Mouse (Mus musculus) liver, adult 2 months (tissue): ENCODE measurements at regions not wholly inside any gene's neighbourhood (a gene's known extent, or its start where the extent isn't known, plus 50 kb on each side); places are given as distances from the start of the nearest gene placed in this dataset.
A peak's percentile ranks its signal among the peaks of the same experiment; 100 is the strongest.

ENCODE experiments used
- DNase-seq: peaks from one replicate; pipeline ENCODE4 v3.0.0-alpha.2; 2011; ENCODE audit warnings: low read depth, low spot score; ENCODE audit errors: extremely low read depth
- H3K27ac ChIP-seq: fragments of 200-500 bp; replicated peaks from 2 replicates; pipeline ENCODE4 v1.5.1; 2012; ENCODE audit warnings: low read depth, mild to moderate bottlenecking, control low read depth, inconsistent platforms, low read length; ENCODE audit not compliant: insufficient read depth
- H3K27me3 ChIP-seq: fragments of 200-500 bp; 2 replicates; pipeline ENCODE4 v1.6.1; 2012; ENCODE audit warnings: mild to moderate bottlenecking, moderate library complexity, low read length, inconsistent platforms; ENCODE audit not compliant: control insufficient read depth, insufficient read depth
- H3K36me3 ChIP-seq: fragments of 200-500 bp; 2 replicates; pipeline ENCODE4 v1.6.1; 2012; ENCODE audit warnings: low read length, inconsistent platforms; ENCODE audit not compliant: control insufficient read depth, insufficient read depth
- H3K4me1 ChIP-seq: fragments of 200-500 bp; 2 replicates; pipeline ENCODE4 v1.6.1; 2011; ENCODE audit warnings: low read length; ENCODE audit not compliant: control insufficient read depth, insufficient read depth
- H3K4me3 ChIP-seq: fragments of 200-500 bp; 2 replicates; pipeline ENCODE4 v1.5.1; 2011; ENCODE audit warnings: low read depth, mild to moderate bottlenecking, control low read depth, low read length, moderate library complexity; ENCODE audit not compliant: insufficient read depth
- H3K79me2 ChIP-seq: fragments of 200-500 bp; 2 replicates; pipeline ENCODE4 v1.6.1; 2012; ENCODE audit warnings: inconsistent platforms, mild to moderate bottlenecking, low read length, moderate library complexity; ENCODE audit not compliant: control insufficient read depth, insufficient read depth
- H3K9ac ChIP-seq: fragments of 200-500 bp; 2 replicates; pipeline ENCODE4 v1.6.1; 2012; ENCODE audit warnings: low read depth, mild to moderate bottlenecking, control low read depth, inconsistent platforms, low read length
- CTCF ChIP-seq: fragments of 200-500 bp; IDR thresholded peaks from 2 replicates; pipeline ENCODE4 v1.5.1; 2011; ENCODE audit warnings: low read depth, low read length, control low read depth
- POLR2A ChIP-seq: fragments of 200-500 bp; IDR thresholded peaks from 2 replicates; pipeline ENCODE4 v1.6.1; 2011; ENCODE audit warnings: low read length, control low read depth; ENCODE audit not compliant: insufficient read depth; ENCODE audit errors: extremely low read depth
- WGBS: fragments of 180-500 bp; shearing (Covaris S2); methylation state at CpG from one replicate; pipeline ENCODE4 v1.1.7; 2018; 5-methylcytosine and 5-hydroxymethylcytosine counted together

DNA sequence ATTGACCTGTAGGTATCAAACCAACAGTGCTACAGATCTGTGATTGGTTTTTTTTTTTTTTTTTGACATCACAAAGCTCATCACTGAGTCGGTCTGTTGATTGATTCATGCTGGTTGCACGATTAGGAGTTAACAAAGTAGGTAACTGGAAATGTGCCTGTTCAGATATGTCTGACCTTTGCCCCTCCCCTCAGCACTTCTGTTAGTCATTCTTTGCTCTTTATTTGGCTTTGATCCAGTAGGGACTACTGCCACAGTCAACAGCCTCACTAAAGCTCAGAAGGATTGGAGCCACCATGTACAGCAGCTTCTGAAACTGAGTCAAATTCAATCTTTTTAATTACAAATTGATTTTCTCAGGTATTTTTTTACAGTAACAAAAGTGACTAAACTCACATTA lies 870.7 kb upstream of the Lrfn5 start:
- TF ChIP-seq CTCF (no peak), POLR2A (no peak)
- DNase-seq: peak; percentile 87

DNA sequence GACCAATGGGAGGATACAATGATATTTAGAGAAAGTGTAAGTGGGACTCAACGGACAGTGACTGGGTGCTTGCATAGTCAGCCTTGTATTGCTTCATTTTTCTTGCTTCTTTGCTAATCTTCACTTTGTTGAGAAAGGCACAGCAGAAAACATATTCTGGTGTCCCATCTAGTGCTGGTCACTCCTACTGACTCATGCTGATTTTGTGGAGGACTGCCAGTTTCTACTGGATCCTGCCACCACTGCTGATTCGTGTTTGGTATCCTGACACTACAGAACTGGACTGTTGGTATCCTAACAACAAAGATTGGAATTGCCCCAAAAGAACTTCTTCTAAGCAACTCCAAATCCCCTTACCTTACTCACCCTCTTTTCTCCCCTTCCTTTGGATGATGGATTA lies 847.2 kb upstream of the Lrfn5 start:
- no peak overlapping the region for H3K4me3 ChIP-seq
- DNase-seq: no peak
- no peaks in the 10 kb centered on the region for H3K27me3 ChIP-seq
- no peaks in the 10 kb centered on the region for H3K36me3 ChIP-seq
- no peak for TF ChIP-seq CTCF
- TF ChIP-seq POLR2A: no peak
- no peak overlapping the region for H3K27ac ChIP-seq
- H3K4me1 ChIP-seq: no peaks in the 10 kb centered on the region
- H3K9ac ChIP-seq: no peak overlapping the region
- H3K79me2 ChIP-seq: no peaks in the 10 kb centered on the region
- 80% methylated on average over 2 of the region's 2 CpGs for WGBS

More for the DNA sequence above, 870.7 kb upstream of the Lrfn5 start:
- no peaks in the 10 kb centered on the region for H3K27me3 ChIP-seq
- H3K9ac ChIP-seq: no peak overlapping the region
- no peaks in the 10 kb centered on the region for H3K4me1 ChIP-seq
- whole genome bisulfite sequencing: 18% methylated on average over 2 of the region's 2 CpGs
- H3K27ac ChIP-seq: no peak overlapping the region
- no peaks in the 10 kb centered on the region for H3K79me2 ChIP-seq
- no peak overlapping the region for H3K4me3 ChIP-seq
- no peaks in the 10 kb centered on the region for H3K36me3 ChIP-seq

DNA sequence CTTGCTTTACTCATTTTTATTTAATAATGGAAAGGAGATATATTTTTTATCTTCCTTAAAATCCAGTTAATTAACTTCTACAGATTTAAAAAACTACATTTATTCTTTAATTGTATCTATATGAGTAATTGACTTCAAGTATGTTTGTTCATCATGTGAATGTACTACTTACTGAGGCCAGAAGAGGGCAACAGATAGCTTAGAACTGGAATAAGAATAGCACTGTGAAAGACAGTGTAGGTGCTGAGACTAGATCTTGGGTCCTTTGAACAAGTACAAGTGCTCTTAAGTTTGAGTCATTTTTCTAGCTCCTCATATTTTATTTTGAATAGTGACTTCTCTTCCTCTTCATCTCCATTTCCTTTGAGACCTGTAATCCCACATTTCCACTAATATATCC lies 838.9 kb upstream of the Lrfn5 start:
- H3K79me2 ChIP-seq: no peaks in the 10 kb centered on the region
- H3K4me1 ChIP-seq: no peaks in the 10 kb centered on the region
- no peak overlapping the region for H3K27ac ChIP-seq
- no peak overlapping the region for H3K9ac ChIP-seq
- no peak for TF ChIP-seq CTCF
- no peak for TF ChIP-seq POLR2A
- no peak for DNase-seq
- no peaks in the 10 kb centered on the region for H3K36me3 ChIP-seq
- no peak overlapping the region for H3K4me3 ChIP-seq
- no peaks in the 10 kb centered on the region for H3K27me3 ChIP-seq

DNA sequence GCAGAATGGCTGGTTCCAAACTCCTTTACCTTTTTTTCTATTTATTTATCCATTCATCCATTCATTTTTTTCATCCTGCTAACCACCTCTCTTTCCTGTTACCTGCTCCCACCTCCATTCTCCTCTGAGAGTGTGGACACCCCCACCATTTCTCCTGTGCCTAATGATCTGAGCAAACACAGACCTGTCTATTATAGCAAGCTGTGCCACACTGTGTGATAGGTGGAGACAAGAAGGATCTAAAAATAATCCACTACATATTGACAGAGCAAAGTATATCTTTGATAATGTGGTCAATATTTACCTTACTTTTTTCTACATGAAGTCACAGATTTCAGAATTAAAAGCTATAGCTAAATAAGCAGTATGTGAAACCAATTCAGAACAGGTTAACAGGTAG lies 805.6 kb upstream of the Lrfn5 start:
- H3K36me3 ChIP-seq: no peaks in the 10 kb centered on the region
- H3K4me1 ChIP-seq: no peaks in the 10 kb centered on the region
- no peak overlapping the region for H3K27ac ChIP-seq
- no peak overlapping the region for H3K4me3 ChIP-seq
- no peaks in the 10 kb centered on the region for H3K27me3 ChIP-seq
- no peaks in the 10 kb centered on the region for H3K79me2 ChIP-seq
- no peak for DNase-seq
- no peak overlapping the region for H3K9ac ChIP-seq
- TF ChIP-seq POLR2A: no peak
- TF ChIP-seq CTCF: no peak
